Comparison of ENCODE assay signal across 9 mouse cellular contexts in the genomic region with DNA sequence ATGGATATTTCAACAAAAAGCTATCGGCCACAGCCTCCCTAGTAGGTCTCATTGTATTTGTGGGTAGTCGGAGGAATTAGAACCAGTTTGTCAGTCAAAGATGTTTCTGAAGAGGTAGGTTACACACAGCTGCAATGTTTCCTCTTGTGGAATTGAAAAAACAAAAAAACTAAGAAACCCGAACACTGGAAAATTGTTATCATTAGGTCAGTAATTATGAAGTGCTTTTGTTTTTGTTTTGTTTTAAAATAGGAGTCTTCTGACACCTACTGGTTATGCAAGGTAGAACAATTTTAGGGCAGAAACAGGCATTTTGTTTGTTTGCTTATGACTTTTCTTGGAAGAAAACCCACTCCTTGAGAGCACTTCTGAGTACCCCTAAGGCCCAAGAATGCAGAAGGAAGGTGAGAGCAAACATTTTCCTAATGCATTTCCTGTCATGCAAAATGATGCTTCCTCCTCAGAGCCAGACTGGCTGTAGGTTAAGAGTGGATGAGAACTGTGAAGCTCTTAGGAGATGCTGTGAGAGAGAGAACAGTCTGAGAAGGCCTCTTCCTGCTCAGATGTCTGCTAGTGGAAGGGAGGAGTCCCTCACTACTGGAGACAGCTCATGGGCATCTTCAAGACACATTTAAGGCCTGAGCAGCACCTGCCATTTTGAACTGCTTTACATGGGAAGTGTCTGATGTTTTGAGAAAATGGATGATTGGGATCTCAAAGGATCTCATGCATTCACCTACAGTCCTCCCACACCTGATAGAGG. TPM values are rescaled to one million over a fixed set of nuclear protein-coding genes. Genes with fewer than 3 reads are reported as not detected.
DNase-seq lines count a peak whose midpoint lies in the region; ATAC-seq and TF ChIP-seq lines count a peak whose summit lies in the region.
"Had no signal": no experiment of that assay in that cellular context is flagged by ENCODE, and none has a peak within 500 bp of the region (broad histone marks: within the 10 kb centered on the region; RNA-seq: fewer than 3 reads in every experiment).

No protein-coding gene starts in this region.

- H3K4me2 ChIP-seq in embryonic facial prominence, embryonic 13.5 days = peak overlapping the region; percentile 30
- H3K4me2 ChIP-seq: neural tube, embryonic 12.5 days had no signal

- no peak overlapping the region for H3K9ac ChIP-seq in embryonic facial prominence, embryonic 13.5 days
- H3K9ac ChIP-seq: neural tube, embryonic 12.5 days had no signal

- peak overlapping the region; percentile 54 for H3K4me3 ChIP-seq in lung, adult 2 months (replicated peaks; ENCODE audit: extremely low read depth, low read depth, low read length)
- H3K4me3 ChIP-seq in embryonic facial prominence, embryonic 13.5 days = no peak overlapping the region
- H3K4me3 ChIP-seq: neural tube, embryonic 12.5 days had no signal

- TF ChIP-seq CTCF in lung, adult 2 months (IDR thresholded peaks at IDR 0.05; ENCODE audit: insufficient read depth, low read length) = peak; percentile 31; the same call in 1 of the 2 replicates

- TF ChIP-seq POLR2A in lung, adult 2 months (IDR thresholded peaks at IDR 0.05; ENCODE audit: borderline replicate concordance, extremely low read depth, low read depth, low read length) = no peak

- peaks cover 14% of the 10 kb centered on the region for H3K4me1 ChIP-seq in lung, adult 2 months (ENCODE audit: control insufficient read depth, insufficient read depth, low read length)
- H3K4me1 ChIP-seq in embryonic facial prominence, embryonic 13.5 days = peaks cover 10% of the 10 kb centered on the region
- H3K4me1 ChIP-seq: neural tube, embryonic 12.5 days had no signal

- no peak for ATAC-seq in embryonic facial prominence, embryonic 13.5 days (ENCODE audit: insufficient number of reproducible peaks, insufficient read depth, low FRiP score, low TSS enrichment, low read depth)

- H3K27ac ChIP-seq in embryonic facial prominence, embryonic 13.5 days = no peak overlapping the region
- H3K27ac ChIP-seq: neural tube, embryonic 12.5 days had no signal

- H3K36me3 ChIP-seq in embryonic facial prominence, embryonic 13.5 days = no peaks in the 10 kb centered on the region
- H3K36me3 ChIP-seq: neural tube, embryonic 12.5 days had no signal

- intact Hi-C loops in heart, postnatal 36 days (cut with DNase I) = loop anchor here (1.0 kb wide), 2 partner anchors 251 to 333 kb away; no protein-coding TSS in a partner anchor

- peaks cover 6% of the 10 kb centered on the region for H3K27me3 ChIP-seq in embryonic facial prominence, embryonic 13.5 days
- H3K27me3 ChIP-seq: neural tube, embryonic 12.5 days had no signal

- 25% methylated on average over 3 of the region's 3 CpGs for WGBS in lung, adult 2 months
- 43% methylated on average over 3 of the region's 3 CpGs for WGBS in embryonic facial prominence, embryonic 13.5 days

- peak; percentile 51 for DNase-seq in heart, adult 8-10 months (ENCODE audit: low spot score)
- no peak for DNase-seq in heart, postnatal 36 days
- DNase-seq in lung, adult 2 months = no peak
- no peak for DNase-seq in lung, postnatal 10 days
- DNase-seq in retina, embryonic 14.5 days (ENCODE audit: low spot score) = peak; percentile 55
- DNase-seq in right cerebral cortex, postnatal 10 days (ENCODE audit: low spot score in 2 of 2) = no peak
- no peak for DNase-seq in testis, postnatal 10 days (ENCODE audit: low spot score)

- no peaks in the 10 kb centered on the region for H3K9me3 ChIP-seq in embryonic facial prominence, embryonic 13.5 days
- H3K9me3 ChIP-seq: neural tube, embryonic 12.5 days had no signal

RNA-seq across cellular contexts. Expression of a gene that starts 14.9 kb away (rescaled TPM):
- 10 to 100 TPM; 23.6 to 31.0 (median 28.6) TPM for total RNA-seq in heart, adult 8-10 months (2022)
- total RNA-seq in heart, postnatal 36 days (2021) = 10 to 100 TPM; 31.6 to 35.8 TPM
- polyA plus RNA-seq in lung, adult 2 months (2012; rRNA removed) = 27.8 and 34.5 TPM in 2 replicates
- 5.4 and 5.7 TPM in 2 replicates for polyA plus RNA-seq in embryonic facial prominence, embryonic 13.5 days (2015; fragmentation: Nextera tagmentation; extraction: Ambion mirVana)

RNA-seq across cellular contexts. Expression of a gene that starts 15.1 kb away (rescaled TPM):
- total RNA-seq in heart, adult 8-10 months (2022) = 10 to 100 TPM; 30.3 to 39.6 (median 36.3) TPM
- 10 to 100 TPM; 43.3 to 51.3 TPM for total RNA-seq in heart, postnatal 36 days (2021)
- 48.9 and 52.7 TPM in 2 replicates for polyA plus RNA-seq in lung, adult 2 months (2012; rRNA removed)
- 24.0 and 26.0 TPM in 2 replicates for polyA plus RNA-seq in embryonic facial prominence, embryonic 13.5 days (2015; fragmentation: Nextera tagmentation; extraction: Ambion mirVana)

Comparison
In these comparisons a context has a peak if more than half of its experiments do, and no peak if none do; other contexts are left out.
1. DNase-seq: peak in heart, adult 8-10 months (single experiment) and retina, embryonic 14.5 days (single experiment); none in heart, postnatal 36 days (0 of 2), lung, adult 2 months (single experiment), lung, postnatal 10 days (single experiment), right cerebral cortex, postnatal 10 days (0 of 2) and testis, postnatal 10 days (single experiment).